Mouse (Mus musculus) ZHBTc4 (cell line): ENCODE results near the gene Cldn34d.

ENCODE experiments used
- DNase-seq: peaks from one replicate; pipeline ENCODE4 v3.0.0-alpha.2; 2011; ENCODE audit warnings: low read depth, low spot score

Gene Cldn34d

GRCm38 (mm10) chrX:76602824-76603223 is at the start of gene Cldn34d:
Cldn34d (minus strand) TSS chrX:76602924.
- DNase-seq = no peak

GRCm38 (mm10) chrX:76598459-76599206 is 4.1 kb downstream of the Cldn34d start:
- peak; percentile 78 for DNase-seq
